Mouse (Mus musculus): ENCODE data around the gene Fmnl1.
A peak's percentile ranks its signal among the peaks of the same experiment; 100 is the strongest.

The Fmnl1 gene

GRCm38 (mm10) chr11:103161449-103161848 is 9.5 kb upstream of the Fmnl1 start:
- DNase-seq = no peak

- no peak for DNase-seq
Observed at GRCm38 (mm10) chr11:103162132-103162531, 8.8 kb upstream of the Fmnl1 start.

- DNase-seq = no peak
Observed at GRCm38 (mm10) chr11:103164391-103164790, 6.5 kb upstream of the Fmnl1 start.

DNA sequence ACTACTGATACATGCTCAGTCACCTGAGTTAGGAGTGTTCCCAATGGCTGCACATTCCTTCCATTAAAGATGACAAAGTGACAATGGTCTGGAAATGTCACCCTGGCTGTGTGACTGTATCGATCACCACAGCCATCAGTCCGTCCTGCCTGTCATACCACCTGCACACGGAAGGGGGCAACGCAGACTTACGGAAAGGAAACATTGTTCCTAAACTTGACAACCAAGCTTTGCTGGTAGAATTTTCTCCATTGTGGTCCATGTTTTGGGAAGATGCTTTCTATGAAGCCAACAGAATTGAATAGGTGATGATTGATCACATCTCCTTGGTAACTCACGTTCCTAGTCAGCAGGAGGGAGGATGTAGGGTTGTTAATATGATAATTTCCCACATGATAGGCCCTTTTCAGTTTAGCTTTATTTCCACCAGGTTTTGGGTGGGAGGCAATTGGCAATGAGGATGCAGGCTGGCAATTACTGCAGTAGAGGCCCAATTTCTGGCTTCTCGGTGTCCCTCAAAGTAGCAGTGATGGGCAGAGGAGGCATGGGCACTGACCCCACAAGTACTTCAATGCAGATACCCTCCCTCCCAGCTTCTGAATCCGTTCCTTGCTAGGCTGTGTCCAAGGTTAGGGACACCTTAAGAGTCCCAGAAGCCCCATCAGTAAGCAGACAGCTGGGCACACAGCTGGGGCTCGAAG is 2.1 kb upstream of the Fmnl1 start:
- peak; percentile 72 for DNase-seq

GRCm38 (mm10) chr11:103169664-103170063 is 1.2 kb upstream of the Fmnl1 start:
- DNase-seq = no peak

GRCm38 (mm10) chr11:103170111-103170493 is 805 bp upstream of the Fmnl1 start:
- no peak for DNase-seq

- DNase-seq = no peak
Observed at GRCm38 (mm10) chr11:103171286-103171620, 346 bp downstream of the Fmnl1 start.

DNA sequence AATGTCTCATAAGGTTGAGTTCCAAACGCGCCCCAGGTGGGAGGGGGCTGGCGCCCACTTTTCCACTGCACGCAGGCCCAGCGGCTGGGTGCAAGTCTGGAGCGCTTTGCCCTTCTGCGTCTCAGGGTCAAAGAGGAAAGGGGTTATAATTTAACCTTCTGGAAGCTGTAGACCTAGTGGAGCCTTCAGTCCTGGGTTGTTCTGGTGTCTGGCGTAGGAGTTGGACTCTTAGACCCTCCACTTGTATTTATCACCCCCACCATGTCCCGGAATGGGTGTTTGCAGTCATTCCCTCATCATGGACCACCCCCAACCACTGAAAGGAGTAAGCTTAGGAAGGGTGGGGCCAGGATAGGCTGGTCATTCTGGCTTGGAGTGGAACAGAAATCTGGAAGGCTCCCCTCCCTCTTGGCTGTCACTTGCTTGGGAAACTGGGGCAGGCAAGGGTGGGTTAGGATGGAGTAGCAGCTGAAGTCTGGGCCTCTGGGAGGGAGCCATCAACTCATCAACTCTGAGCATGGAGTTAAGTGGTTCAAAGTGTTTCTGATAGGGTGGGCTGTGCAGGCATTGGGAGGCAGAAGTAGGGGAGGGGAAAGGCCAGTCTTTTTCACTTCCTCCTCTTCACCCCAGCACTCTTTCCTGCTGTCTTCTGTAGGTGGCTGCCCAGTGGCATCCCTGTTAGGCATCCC is 940 bp downstream of the Fmnl1 start:
- peak; percentile 87 for DNase-seq

- no peak for DNase-seq
Observed at GRCm38 (mm10) chr11:103172392-103173040, 1.6 kb downstream of the Fmnl1 start.

DNA sequence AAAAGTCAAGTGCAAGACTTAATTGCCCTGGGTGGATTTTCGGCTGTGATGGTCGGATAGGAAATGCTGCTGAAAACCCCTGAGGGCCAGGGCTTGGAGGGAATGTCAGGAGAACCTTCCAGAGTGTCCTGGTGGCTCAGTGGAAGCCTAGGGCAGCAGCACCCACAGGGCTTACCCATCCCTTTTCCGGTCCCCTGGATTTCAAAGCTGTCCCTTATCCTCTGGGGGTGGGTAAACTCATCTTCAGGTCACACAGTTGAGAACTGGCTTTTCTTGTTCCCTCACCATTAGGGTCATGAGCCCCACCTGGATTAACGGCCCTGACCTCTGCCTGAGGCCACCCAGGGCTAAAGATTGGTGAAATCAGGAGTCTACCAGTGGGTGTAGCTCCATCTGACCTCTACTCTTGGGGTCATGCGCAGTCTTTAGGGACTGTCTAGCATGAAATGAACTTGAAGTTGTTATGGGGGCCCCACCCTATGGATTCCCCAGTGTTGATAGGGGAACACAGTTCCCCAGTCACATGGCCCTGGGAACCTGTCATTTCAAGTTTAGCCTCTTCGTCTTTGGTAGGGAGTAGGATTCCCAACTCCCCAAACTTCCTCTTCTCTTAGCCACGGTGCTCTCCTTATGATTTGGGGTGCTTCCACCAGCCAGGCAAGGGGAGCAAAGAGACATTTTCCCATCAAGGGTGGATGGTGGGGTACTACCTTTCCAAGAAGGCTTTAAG is 2.3 kb downstream of the Fmnl1 start:
- no peak for DNase-seq

- peak; percentile 60 for DNase-seq
Observed at GRCm38 (mm10) chr11:103173771-103174344, 3.0 kb downstream of the Fmnl1 start.

GRCm38 (mm10) chr11:103174411-103174832 is 3.5 kb downstream of the Fmnl1 start:
- DNase-seq = peak; percentile 77

- peak; percentile 52 for DNase-seq
Observed at GRCm38 (mm10) chr11:103174891-103175391, 4.0 kb downstream of the Fmnl1 start.

DNA sequence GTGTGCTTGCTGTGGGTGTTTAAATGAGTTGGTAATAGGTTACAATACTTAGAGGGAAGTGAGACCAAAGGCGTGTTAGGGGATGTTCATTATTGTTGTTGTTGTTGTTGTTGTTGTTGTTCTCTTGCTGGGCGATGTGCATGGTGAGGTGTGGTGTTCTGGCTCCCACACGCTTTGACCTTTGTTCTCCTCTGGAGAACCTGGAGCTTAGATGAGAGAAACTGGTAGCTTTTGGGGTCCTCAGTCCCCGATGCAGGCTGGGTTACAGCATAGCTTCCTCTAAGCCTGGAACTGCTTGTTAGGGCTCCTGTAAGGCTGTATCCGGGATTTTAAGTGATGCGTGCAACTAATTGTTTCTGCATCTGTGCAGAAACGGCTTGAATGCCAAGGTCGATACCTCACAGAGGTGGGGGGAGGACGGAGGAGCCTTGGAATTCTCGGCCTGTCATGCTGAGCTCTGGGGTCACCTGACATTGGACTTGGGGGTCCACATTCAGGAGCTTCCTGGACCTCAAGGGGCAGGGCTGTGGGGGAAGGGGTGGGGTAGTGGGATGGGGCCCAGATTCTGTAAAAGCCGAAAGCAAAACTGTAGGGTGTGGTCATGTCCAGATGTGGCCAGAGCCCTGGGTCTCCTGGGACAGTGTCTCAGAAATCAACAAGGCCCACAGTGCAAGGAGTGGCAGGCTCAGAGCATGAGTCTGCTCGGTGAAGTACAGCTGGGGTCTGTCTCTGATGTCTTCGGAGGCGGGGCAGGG is 5.0 kb downstream of the Fmnl1 start:
- no peak for DNase-seq

GRCm38 (mm10) chr11:103176510-103176909 is 5.6 kb downstream of the Fmnl1 start:
- no peak for DNase-seq

DNA sequence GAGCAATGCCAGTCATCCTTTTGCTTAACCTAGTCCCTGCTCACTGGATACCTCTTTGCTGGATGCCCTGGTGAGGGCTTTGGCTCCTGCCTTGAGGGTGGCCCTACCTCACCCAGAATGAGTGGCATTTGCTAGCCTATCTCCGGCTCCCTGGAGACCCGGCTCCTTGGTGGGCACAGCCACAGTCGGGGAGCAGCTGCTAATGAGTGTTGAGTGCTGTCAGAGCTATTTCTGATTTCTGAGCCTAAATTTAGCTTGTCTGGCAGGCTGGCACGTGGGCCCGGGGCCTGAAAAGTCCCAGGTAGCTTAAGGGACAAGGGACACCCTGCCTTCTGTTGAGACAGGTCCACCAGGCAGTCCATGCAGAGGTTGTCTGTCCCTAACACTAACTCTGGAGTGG is 6.3 kb downstream of the Fmnl1 start:
- no peak for DNase-seq

DNA sequence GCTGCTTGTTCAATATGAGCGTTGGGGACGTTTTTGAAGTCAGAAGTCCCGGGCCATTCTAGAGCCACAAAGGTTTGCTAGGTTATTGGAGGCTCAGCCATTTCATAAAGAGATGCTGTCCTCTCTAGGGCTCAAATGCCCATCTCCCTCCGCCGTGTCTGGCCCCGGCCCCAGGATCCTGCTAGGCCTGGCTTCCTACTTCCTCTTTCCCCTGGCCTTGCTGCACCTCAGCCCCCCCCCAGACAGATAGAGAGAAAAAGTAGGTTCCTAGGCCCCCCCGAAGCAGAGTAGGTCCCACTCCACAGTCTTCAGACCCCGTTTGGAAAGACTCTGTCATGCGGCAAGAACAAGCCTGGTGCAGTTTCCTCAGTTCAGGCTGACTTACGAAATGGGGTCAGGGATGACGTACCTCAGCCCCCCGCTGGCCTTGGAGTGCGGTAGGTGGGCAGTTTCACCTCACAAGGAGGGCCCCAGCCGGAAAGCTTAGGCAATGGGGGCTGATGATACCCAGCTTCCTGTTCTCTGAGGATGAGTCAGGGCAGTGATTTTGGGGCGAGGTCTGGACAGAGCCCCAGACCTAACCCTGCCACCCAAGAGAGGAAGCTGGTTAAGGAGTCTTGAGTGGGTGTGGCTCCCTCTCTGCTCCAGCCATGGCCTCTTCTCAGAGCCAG is 7.0 kb downstream of the Fmnl1 start:
- no peak for DNase-seq

DNA sequence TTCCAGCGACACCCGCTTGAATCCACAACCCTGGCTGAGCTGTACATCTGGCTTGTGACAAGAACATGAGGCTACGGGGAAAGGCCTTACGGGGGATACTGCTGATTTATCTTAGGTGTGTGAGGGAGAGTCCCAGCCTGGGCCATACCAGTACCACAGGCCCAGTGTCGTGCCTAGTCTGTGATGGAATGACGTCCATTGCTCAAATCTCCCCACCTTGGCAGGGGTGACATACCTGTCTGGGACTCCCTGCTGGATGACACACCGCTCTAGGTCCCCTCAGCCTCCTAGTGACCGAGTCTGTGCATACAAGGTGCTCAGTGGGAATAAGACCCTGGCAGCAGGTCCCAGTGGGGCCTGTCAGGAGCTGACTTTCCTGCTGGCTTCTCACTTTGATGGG is 7.8 kb downstream of the Fmnl1 start:
- no peak for DNase-seq

- peak; percentile 85 for DNase-seq
Observed at GRCm38 (mm10) chr11:103180426-103180825, 9.5 kb downstream of the Fmnl1 start.

DNA sequence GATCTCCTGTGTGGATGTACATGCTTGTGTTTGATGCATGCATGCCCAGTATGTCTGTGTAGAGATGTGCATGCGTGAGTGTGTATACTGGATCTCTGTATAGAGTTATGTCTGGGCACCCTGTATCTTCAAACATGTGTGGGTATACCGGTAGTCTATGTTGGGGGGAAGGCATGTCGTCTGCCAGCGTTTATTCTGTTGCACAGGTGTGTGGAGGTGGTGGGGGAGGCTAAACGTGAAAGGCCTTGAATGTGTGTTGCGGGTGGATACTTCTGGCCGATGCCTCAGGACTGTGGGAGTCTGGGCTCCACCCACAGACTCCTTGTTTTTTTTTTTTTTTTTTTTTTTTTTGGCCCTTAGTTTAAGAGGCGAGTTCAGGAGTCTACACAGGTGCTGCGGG is 10.4 kb downstream of the Fmnl1 start:
- no peak for DNase-seq

DNA sequence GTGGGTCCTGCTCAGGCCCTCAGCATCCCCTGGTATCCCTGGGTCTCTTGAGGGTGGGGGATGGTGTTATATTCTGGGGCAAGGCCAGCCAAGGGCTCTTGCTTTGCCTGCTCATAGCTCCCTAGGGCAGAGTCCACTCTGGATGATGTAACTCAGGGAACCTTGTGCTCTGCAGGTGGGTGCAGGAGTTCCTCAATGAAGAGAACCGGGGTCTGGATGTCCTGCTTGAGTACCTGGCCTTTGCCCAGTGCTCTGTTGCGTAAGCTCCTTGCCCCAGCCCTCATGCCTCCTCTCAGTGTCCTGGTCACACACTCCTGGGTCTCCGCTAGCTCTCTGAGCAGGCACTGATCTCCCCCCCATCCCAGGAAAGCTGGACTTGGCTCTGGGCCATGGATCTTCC is 11.0 kb downstream of the Fmnl1 start:
- peak; percentile 96 for DNase-seq

DNA sequence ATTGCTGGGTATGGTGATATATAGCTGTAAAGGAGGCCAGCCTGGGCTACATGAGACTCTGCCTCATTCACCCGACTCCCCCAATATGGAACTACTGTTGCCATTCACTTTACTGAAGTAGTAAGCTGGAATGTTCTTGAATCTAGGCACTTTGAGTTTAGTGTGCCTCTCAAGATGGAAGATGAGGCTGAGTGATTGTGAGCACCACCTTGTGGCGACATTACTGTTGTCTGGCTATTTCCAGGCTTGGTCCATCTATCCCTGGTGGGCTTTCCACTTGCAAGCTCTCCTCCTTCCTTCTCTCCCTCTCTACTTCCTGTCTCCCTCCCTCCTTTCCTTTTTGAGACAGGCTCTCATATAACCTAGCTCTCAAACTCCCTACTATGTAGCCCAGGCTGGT is 14.0 kb downstream of the Fmnl1 start:
- DNase-seq = no peak
